Mouse (Mus musculus) natural killer cell, adult 2 months (primary cell): ENCODE measurements around the gene Ifna13.

Experiments used
- DNase-seq, 2 experiments: peaks; one replicate each; pipeline ENCODE4 v3.0.0; 2022; ENCODE audit warnings: low spot score in 2 of 2

Gene Ifna13

GRCm38 (mm10) chr4:88644359-88644758, at the start of gene Ifna13:
TSS of gene Ifna13 (minus strand) at chr4:88644459.
- DNase-seq, result no peak

GRCm38 (mm10) chr4:88693392-88693791, 49.1 kb upstream of the Ifna13 start:
- no peak for DNase-seq

- DNase-seq, result peak in 1 of 2 experiments; percentile 9
Measured at GRCm38 (mm10) chr4:88692537-88692936, 48.3 kb upstream of the Ifna13 start.

- no peak for DNase-seq
Measured at GRCm38 (mm10) chr4:88691259-88691658, 47.0 kb upstream of the Ifna13 start, which contains the start of gene Ifnab. TSS of gene Ifnab (minus strand) at chr4:88691359.

GRCm38 (mm10) chr4:88683812-88684211, 39.6 kb upstream of the Ifna13 start, which contains the start of gene Ifna2:
TSS of gene Ifna2 (minus strand) at chr4:88683912.
- DNase-seq, result no peak

GRCm38 (mm10) chr4:88681353-88681752, 37.1 kb upstream of the Ifna13 start:
- DNase-seq, result no peak

GRCm38 (mm10) chr4:88680362-88680761, 36.1 kb upstream of the Ifna13 start:
- no peak for DNase-seq

GRCm38 (mm10) chr4:88676824-88677223, 32.6 kb upstream of the Ifna13 start, which contains the start of gene Ifna16:
TSS of gene Ifna16 (minus strand) at chr4:88676924.
- DNase-seq, result no peak

GRCm38 (mm10) chr4:88655461-88655860, 11.2 kb upstream of the Ifna13 start:
- no peak for DNase-seq

- no peak for DNase-seq
Measured at GRCm38 (mm10) chr4:88653644-88654043, 9.4 kb upstream of the Ifna13 start.

- no peak for DNase-seq
Measured at GRCm38 (mm10) chr4:88642526-88642925, 1.7 kb downstream of the Ifna13 start.

GRCm38 (mm10) chr4:88641077-88641831, 3.0 kb downstream of the Ifna13 start:
- DNase-seq, result peak; percentile 87 to 92

GRCm38 (mm10) chr4:88640704-88641076, 3.6 kb downstream of the Ifna13 start:
- DNase-seq, result no peak

GRCm38 (mm10) chr4:88634311-88634710, 9.9 kb downstream of the Ifna13 start, which contains the start of gene C87499:
TSS of gene C87499 (minus strand) at chr4:88634411.
- no peak for DNase-seq

- DNase-seq, result no peak
Measured at GRCm38 (mm10) chr4:88603276-88603675, 41.0 kb downstream of the Ifna13 start, which contains the start of gene Ifna12. TSS of gene Ifna12 (minus strand) at chr4:88603376.
